Mouse (Mus musculus) lung, adult 2 months (tissue): ENCODE measurements at regions not wholly inside any gene's neighbourhood (a gene's known extent, or its start where the extent isn't known, plus 50 kb on each side); places are given as distances from the start of the nearest gene placed in this dataset.
A peak's percentile ranks its signal among the peaks of the same experiment; 100 is the strongest.

Experiments
- DNase-seq: peaks from one replicate; pipeline ENCODE4 v3.0.0; 2022
- H3K4me1 ChIP-seq: fragments of 200-500 bp; 2 replicates; pipeline ENCODE4 v1.6.1; 2011; ENCODE audit warnings: low read length; ENCODE audit not compliant: control insufficient read depth, insufficient read depth
- H3K4me3 ChIP-seq: fragments of 200-500 bp; replicated peaks from 2 replicates; pipeline ENCODE3; 2011; ENCODE audit warnings: low read depth, mild to moderate bottlenecking, control low read depth, low read length; ENCODE audit errors: extremely low read depth
- CTCF ChIP-seq: fragments of 200-500 bp; IDR thresholded peaks from 2 replicates; pipeline ENCODE4 v1.5.1; 2011; ENCODE audit warnings: mild to moderate bottlenecking, low read length, control low read depth; ENCODE audit not compliant: insufficient read depth
- POLR2A ChIP-seq: fragments of 200-500 bp; IDR thresholded peaks from 2 replicates; pipeline ENCODE4 v1.6.1; 2011; ENCODE audit warnings: low read depth, mild to moderate bottlenecking, control low read depth, low read length, borderline replicate concordance; ENCODE audit errors: extremely low read depth
- WGBS: fragments of 180-500 bp; shearing (Covaris S2); methylation state at CpG from one replicate; pipeline ENCODE4 v1.1.7; 2018; 5-methylcytosine and 5-hydroxymethylcytosine counted together

DNA sequence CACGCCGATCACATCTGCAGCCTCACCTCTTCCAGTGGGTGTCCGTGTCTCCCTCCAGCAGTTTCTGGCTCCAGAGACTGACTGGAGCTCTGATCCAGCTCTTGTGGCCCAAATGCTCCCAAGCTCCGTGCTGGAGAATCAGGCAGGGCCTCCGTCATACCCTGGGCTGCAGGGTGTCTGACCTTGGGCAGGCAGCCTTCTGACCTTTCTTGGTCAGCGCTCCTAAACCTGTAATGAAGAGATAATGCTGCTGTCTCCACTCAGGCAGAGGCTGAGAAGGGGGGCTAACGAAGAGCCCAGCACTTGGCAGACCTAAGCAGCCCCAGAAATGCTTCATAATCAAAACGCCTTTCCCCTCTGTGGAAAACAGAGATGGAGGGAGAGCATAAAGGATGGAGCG lies 89.9 kb upstream of the Mef2a start:
- TF ChIP-seq POLR2A (no peak), CTCF (no peak)
- no peak overlapping the region for H3K4me3 ChIP-seq
- H3K4me1 ChIP-seq, result peaks cover 34% of the 10 kb centered on the region
- whole genome bisulfite sequencing, result 47% methylated on average over 9 of the region's 9 CpGs
- peak; percentile 33 for DNase-seq

DNA sequence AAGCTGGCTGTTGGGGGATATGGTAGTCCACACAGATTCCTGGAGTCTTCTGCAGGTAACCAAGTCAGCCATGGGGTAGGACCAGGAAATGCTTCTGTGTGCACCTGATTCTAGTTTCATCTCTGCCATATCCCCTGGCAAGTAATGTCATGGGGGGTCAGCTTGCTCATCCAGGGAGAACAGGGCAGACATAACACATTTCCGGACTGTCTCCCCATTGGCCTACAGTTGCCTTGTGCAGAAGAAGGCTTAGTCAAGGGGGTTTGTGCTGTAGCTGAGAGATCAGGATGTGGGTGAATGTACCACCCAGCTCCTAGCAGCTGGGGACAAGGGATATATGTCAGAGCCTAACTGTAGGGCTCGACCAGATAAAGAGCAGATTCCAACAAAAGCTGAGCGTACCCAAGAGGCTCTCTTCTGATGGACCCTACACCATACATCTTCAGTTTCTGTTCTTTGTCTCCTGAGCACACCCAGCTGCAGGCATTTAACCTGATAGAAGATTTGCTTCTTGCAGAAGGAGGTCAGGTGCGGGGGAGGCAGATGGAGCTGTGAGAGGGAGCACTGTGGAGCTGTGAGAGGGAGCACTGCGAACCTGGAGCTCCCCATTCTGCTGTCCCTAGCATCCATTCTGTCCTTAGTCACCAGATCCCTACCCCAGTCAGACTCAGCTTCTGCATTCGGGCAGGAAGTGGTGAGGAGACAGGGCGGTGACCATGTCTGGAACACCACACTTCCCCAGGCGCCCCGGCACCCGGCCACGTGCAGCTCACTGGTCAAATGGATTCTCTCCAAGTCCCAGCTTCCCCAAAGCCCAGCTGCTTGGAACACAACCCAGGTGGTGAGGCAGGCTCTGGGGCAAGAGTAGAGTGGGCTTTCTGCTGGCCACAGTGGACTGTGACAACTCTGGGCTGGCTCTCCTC lies 88.9 kb upstream of the Mef2a start:
- Histone ChIP-seq H3K4me3 (no peak overlapping the region), H3K4me1 (peaks cover 34% of the 10 kb centered on the region)
- WGBS, result 37% methylated on average over 11 of the region's 11 CpGs
- DNase-seq, result peak; percentile 75
- no peak for TF ChIP-seq CTCF
- TF ChIP-seq POLR2A, result no peak; the same call in 1 of the 2 replicates

DNA sequence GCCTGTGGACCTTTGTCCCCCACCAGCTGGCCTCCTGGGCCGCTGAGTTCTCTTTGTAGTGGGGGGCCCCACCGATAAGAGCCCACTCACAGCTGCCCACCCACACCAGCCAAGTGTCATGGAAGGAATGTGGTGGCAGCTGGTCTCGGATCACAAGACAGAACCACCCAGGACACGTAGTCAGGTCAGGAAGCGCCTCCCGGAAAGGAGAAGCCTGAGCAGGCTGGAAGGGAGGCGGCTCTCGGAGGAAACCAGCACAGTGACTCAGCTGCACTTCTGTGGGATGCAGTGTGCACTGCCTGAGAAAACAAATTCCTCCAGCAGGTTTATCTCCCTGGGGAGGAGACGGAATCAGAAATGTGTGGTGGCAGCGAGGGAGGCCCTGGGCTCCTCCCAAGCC lies 87.2 kb upstream of the Mef2a start:
- no peak overlapping the region for H3K4me3 ChIP-seq
- TF ChIP-seq POLR2A, result no peak
- TF ChIP-seq CTCF, result no peak
- peaks cover 34% of the 10 kb centered on the region for H3K4me1 ChIP-seq
- 35% methylated on average over 10 of the region's 10 CpGs for WGBS
- DNase-seq, result peak; percentile 28

DNA sequence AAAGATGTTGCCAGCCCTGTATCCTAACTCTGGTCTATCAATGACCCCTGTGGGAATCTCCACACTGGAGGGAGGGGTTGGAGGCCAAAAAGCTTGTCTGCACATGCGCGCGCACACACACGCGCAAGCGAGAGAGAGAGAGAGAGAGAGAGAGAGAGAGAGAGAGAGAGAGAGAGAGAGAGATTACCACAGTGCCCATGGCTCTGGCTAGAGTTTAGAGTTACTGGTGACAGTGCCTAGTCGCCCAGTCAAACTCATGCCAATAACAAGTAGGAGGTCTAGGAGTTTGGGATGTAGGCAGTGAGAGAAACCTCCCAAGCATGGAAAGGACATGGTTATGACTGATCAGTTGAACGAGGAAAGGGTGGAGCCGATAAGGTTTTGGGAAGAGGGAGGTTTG lies 86.6 kb upstream of the Mef2a start:
- Histone ChIP-seq H3K4me3 (no peak overlapping the region), H3K4me1 (peaks cover 32% of the 10 kb centered on the region)
- no peak for DNase-seq
- 96% methylated on average over 9 of the region's 9 CpGs for WGBS
- TF ChIP-seq CTCF (no peak), POLR2A (no peak)

DNA sequence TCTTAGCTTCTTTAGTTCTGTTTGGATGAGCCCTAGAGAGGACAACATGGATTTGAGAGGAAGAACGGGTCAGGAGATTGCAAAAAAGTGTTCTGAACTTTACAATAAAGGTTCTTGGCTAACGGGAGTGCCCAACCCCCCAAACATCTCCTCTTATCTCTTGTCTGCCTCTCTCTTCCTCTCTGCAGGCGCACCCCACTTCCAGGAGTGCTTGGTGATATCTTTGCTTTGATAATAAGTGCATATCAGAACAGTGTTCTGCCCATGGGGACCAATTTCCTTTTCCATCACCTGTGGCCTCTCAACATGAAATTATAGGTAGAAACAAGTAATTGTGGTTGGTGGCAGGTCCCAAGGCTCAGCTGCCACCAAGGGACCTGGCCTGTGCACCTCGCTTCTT lies 86.0 kb upstream of the Mef2a start:
- Histone ChIP-seq H3K4me3 (no peak overlapping the region), H3K4me1 (peaks cover 30% of the 10 kb centered on the region)
- TF ChIP-seq CTCF (no peak), POLR2A (no peak)
- 73% methylated on average over 4 of the region's 4 CpGs for WGBS
- DNase-seq, result no peak

DNA sequence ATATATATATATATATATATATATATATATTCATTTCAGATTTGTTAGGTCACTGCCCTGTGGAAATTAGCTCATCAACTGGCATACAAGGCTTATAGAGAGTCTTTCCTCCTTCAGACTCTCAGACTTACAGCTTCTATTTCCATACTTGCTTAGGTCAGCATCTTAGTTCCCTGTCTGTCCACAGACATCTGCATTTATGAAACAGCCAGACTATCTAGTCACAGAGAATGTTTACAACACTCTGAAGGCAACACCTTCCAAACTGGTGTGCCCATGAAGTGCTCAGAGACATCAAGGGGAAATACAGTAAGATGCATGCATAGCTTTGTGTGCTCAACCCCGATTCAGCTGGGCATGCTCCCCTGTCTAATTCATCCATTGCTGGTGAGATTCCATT lies 85.2 kb upstream of the Mef2a start:
- DNase-seq, result no peak
- H3K4me3 ChIP-seq, result no peak overlapping the region
- no peak for TF ChIP-seq CTCF
- no peak for TF ChIP-seq POLR2A
- H3K4me1 ChIP-seq, result peaks cover 28% of the 10 kb centered on the region
- 68% methylated on average over 1 of the region's 1 CpGs for WGBS

DNA sequence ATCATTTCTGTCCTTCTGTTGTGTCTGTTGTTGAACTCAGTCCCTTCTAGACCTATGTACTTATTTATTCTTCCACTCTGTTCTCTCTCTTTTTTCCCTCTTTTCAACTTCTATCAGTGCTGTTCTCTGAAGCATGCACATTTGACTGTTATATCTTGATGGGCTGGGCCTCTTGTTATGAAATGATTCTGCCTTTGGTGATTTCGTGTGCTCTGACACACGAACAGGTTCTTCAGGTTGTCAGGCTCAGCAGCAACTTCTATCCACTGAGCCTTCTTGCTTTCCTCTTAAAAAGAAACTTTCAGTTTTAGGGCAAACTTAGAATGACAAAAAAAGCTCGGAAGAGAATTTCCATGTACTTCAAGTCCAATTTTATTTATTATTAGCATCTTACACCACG lies 83.4 kb upstream of the Mef2a start:
- WGBS, result 83% methylated on average over 4 of the region's 4 CpGs
- no peak for DNase-seq
- Histone ChIP-seq H3K4me3 (no peak overlapping the region), H3K4me1 (peaks cover 16% of the 10 kb centered on the region)
- TF ChIP-seq CTCF, result no peak
- TF ChIP-seq POLR2A, result no peak

DNA sequence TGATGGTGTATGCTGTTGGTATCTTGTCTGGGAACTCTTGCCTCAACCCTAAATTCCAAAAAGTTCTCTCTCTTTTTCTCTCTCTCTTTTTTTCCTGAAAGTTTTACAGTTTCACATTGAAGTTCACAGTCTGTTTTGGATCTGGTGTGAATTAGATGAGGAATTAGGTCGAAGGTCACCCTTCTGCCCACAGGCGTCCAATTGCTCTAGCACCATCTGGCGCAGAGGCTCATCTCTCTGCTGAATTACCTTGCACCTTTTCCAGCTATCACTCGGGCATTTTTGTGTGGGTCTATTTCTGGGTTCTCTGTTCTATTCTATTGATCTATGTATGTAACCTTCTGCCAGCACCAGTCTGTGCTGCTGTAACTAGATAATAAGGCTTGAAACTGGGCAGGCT lies 81.8 kb upstream of the Mef2a start:
- WGBS, result 81% methylated on average over 4 of the region's 4 CpGs
- peaks cover 4% of the 10 kb centered on the region; the same call in 1 of the 2 replicates for H3K4me1 ChIP-seq
- H3K4me3 ChIP-seq, result no peak overlapping the region
- TF ChIP-seq POLR2A (no peak), CTCF (no peak)
- DNase-seq, result no peak

DNA sequence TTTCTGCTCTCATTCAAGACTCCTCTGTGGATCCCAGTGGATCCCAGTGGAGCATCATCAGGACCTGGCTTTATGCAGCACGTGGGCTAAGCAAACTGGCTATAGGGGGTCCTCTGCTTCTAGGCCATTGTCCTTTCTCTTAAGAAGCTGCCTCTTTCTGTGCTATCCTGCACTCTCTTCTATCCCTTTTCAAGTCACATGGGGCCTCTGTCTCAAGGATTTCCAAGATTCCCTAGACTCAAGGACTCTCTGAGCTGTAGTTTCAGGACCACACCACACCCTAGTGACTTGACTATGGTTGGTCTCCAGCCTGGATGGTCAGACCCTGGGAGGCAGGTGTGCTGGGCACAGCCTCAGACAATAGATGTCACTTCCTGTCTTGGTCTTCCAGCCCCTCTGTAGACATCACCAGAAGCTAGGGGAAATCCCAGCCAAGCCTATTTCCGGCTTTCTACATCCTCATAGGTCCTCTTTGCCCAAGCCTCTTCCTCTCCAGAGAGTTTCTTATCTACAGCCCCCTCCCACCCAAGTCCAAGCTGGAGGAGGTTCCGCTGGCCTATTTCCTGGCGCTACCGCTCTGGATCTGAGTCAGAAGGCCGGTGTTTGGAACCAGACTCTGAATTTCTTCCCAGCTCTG lies 78.6 kb upstream of the Mef2a start:
- 44% methylated on average over 6 of the region's 6 CpGs for WGBS
- no peak for DNase-seq
- TF ChIP-seq CTCF (no peak), POLR2A (no peak)
- Histone ChIP-seq H3K4me1 (peaks cover 4% of the 10 kb centered on the region; the same call in 1 of the 2 replicates), H3K4me3 (no peak overlapping the region)
